Mouse (Mus musculus): Measurements from ENCODE around the gene Adgrg6. TPM values are rescaled to one million over a fixed set of nuclear protein-coding genes. Genes with fewer than 3 reads are reported as not detected.

Adgrg6 gene
- polyA plus RNA-seq, 1 experiment: 0.55 TPM

DNA sequence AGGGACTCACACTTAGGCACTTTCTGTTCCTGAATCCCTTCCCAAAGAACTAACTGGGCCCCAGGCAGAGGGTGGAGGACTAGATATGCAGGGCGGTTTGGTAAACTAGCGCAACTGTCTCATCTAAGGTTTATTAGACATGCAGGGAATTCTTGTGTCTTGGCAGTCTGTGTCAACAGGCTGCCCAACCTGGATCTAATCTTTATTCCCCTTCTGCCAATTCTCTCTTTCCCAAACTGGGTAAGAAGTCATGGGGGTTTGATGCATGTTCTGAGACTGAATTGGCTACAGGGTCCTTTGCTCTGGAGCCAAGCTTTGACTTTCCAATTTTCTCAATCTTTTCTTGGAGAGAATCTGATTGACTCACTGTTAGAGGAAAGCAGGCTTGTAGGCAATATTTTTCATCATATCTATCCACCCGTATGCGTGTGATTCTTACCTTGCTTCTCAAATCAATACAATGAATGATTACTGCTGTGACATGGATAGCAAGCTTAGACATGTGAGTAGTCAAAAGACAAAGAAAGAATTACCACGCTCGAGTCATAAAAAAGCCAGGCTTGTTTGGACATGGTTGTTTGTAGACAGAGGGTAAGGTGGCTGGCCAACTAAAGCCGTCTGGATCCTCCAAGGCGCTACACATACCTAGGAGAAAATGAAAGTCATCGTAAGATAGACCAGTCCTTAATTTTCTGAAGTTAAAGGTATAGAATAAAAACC, 104.4 kb downstream of the Adgrg6 start:
- H3K4me1 ChIP-seq (ENCODE audit: control insufficient read depth, insufficient read depth, low read length): no peaks in the 10 kb centered on the region
- WGBS: 91% methylated on average over 9 of the region's 9 CpGs
- TF ChIP-seq POLR2A (IDR thresholded peaks at IDR 0.05; ENCODE audit: borderline replicate concordance, control insufficient read depth, low read depth, low read length) (no peak), CTCF (IDR thresholded peaks at IDR 0.05; ENCODE audit: control insufficient read depth, insufficient read depth, low read length) (no peak)
- no peak overlapping the region for H3K4me3 ChIP-seq (replicated peaks; ENCODE audit: control insufficient read depth, low read depth, low read length)
- no peak overlapping the region for H3K27ac ChIP-seq (ENCODE audit: control insufficient read depth, insufficient read depth, low read depth, low read length, poor library complexity)

DNA sequence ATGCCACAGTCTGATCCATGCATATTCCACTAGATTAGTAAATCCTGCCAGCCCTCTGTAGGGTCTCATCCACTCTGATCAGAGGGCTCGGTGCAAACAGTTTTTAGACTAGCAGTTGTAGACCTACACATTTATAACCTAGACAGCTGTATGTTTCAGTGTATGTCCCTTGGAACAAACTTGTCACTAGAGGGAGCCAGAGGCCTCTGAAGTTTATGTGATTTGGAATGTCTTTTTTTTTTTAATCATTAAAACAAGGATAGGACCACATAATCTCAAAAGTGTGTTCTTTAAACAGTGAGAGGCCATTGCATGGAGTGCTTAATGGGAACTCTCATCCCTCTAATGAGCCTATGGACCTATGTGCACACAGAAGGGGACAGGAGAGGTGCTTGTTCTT, 141.4 kb downstream of the Adgrg6 start:
- Histone ChIP-seq H3K27ac (ENCODE audit: control insufficient read depth, insufficient read depth, low read depth, low read length, poor library complexity) (no peak overlapping the region), H3K4me3 (replicated peaks; ENCODE audit: control insufficient read depth, low read depth, low read length) (no peak overlapping the region), H3K4me1 (ENCODE audit: control insufficient read depth, insufficient read depth, low read length) (no peaks in the 10 kb centered on the region)
- WGBS: 51% methylated on average over 1 of the region's 1 CpGs
- TF ChIP-seq CTCF (IDR thresholded peaks at IDR 0.05; ENCODE audit: control insufficient read depth, insufficient read depth, low read length): no peak
- TF ChIP-seq POLR2A (IDR thresholded peaks at IDR 0.05; ENCODE audit: borderline replicate concordance, control insufficient read depth, low read depth, low read length): no peak

DNA sequence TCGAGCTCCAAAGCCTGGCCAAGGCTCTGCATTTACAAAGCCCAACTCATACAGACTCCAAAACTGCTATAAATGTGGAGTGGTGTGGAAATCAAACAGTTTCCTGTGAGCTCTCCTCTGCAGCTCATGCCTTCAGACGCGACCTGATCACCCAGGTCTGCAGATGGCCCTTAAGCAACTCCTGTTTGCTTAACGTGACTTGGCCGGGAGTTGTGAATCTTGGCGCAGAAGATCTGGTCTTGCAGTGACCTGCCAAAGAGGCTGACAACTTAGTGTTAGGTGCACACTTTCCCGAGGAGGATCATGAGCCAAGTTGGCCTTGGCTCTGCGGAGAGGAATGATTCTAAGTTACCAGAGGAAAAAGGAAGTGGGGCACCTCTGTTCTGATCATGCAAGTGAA, 143.7 kb downstream of the Adgrg6 start:
- H3K4me3 ChIP-seq (replicated peaks; ENCODE audit: control insufficient read depth, low read depth, low read length): no peak overlapping the region
- TF ChIP-seq CTCF (IDR thresholded peaks at IDR 0.05; ENCODE audit: control insufficient read depth, insufficient read depth, low read length): no peak
- TF ChIP-seq POLR2A (IDR thresholded peaks at IDR 0.05; ENCODE audit: borderline replicate concordance, control insufficient read depth, low read depth, low read length): no peak
- 35% methylated on average over 8 of the region's 8 CpGs for WGBS

DNA sequence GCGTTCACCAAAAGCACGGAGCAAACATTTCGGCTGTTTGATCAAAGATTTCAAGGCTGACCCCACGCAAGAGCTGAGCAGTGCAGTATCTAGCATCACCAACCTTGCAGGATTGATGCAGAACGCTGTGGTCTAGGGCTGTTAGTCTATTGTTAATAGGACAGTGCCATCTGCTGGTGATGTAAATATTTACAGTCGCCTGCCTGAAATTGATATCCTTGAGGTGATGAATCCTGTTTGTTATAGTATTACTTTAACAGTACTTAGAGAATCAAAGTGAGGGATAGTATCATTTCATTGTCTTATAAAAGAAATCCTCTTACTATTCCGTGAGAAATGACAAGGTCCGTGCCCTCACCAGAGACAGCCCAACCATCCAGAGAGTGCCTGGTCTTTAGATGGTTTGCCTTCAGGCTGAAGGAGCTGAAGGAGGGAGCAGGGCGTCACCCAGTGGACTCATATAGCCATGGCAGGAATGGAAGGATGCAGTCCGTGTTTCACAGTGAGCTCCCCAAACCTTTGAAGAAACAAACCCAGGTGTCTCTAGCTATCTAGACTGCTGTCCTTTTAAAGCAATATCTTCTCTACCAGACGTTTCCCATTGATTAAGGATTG, 154.3 kb downstream of the Adgrg6 start:
- WGBS: 15% methylated on average over 11 of the region's 11 CpGs
- H3K4me1 ChIP-seq (ENCODE audit: control insufficient read depth, insufficient read depth, low read length): no peaks in the 10 kb centered on the region
- H3K27ac ChIP-seq (ENCODE audit: control insufficient read depth, insufficient read depth, low read depth, low read length, poor library complexity): no peak overlapping the region
- no peak for TF ChIP-seq POLR2A (IDR thresholded peaks at IDR 0.05; ENCODE audit: borderline replicate concordance, control insufficient read depth, low read depth, low read length)
- peak; percentile 41; the same call in 1 of the 2 replicates for TF ChIP-seq CTCF (IDR thresholded peaks at IDR 0.05; ENCODE audit: control insufficient read depth, insufficient read depth, low read length)
- no peak overlapping the region for H3K4me3 ChIP-seq (replicated peaks; ENCODE audit: control insufficient read depth, low read depth, low read length)

More for the DNA sequence above, 143.7 kb downstream of the Adgrg6 start:
- H3K27ac ChIP-seq (ENCODE audit: control insufficient read depth, insufficient read depth, low read depth, low read length, poor library complexity): no peak overlapping the region
- no peaks in the 10 kb centered on the region for H3K4me1 ChIP-seq (ENCODE audit: control insufficient read depth, insufficient read depth, low read length)

DNA sequence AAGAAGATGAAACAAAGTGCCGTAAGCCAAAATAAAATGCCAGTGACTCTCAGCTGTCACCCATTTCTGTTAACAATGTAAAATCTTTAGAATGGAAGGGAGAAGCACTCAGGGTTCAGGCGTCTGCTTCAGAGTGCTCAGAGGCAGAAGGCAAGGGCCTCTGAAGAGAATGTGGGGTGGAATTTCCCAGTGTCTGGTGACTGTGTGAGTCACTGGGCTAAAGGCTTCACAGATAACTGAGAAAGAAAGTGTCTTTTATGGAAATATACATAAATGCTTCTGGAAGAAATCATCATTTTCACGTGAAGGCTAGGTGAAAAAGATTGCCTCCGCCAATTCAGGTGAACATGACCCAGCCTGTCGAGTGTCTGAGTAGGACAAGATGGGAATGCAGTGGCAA, 159.9 kb downstream of the Adgrg6 start:
- Histone ChIP-seq H3K4me1 (ENCODE audit: control insufficient read depth, insufficient read depth, low read length) (no peaks in the 10 kb centered on the region), H3K27ac (ENCODE audit: control insufficient read depth, insufficient read depth, low read depth, low read length, poor library complexity) (no peak overlapping the region), H3K4me3 (replicated peaks; ENCODE audit: control insufficient read depth, low read depth, low read length) (no peak overlapping the region)
- TF ChIP-seq CTCF (IDR thresholded peaks at IDR 0.05; ENCODE audit: control insufficient read depth, insufficient read depth, low read length): no peak
- WGBS: 79% methylated on average over 5 of the region's 5 CpGs

DNA sequence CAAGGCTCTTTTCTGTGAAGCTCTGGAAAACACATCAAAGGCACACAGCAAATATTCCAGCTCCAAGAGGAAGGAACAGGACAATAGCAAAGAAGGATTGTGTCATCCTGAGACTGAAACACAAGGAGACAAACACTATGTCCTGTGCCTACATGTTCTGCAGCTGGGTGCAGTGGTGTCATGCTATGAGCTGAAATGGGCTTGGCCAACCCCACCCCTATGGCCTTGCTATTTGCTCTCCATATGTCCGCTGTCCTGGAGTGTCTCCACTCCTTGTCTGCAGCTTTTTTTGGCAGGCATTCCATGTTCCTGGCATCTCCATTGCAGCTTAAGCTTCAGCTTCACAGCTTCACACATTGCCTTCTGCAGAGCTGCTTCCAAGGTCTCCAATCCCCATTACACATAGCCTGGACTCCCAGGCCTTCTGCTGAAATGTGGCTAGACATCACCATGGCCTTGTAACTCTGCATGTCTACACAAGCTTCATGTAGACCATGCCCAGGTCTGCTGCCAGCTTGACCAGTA, 180.3 kb downstream of the Adgrg6 start:
- WGBS: 79% methylated on average over 1 of the region's 1 CpGs
- TF ChIP-seq CTCF (IDR thresholded peaks at IDR 0.05; ENCODE audit: control insufficient read depth, insufficient read depth, low read length) (no peak), POLR2A (IDR thresholded peaks at IDR 0.05; ENCODE audit: borderline replicate concordance, control insufficient read depth, low read depth, low read length) (no peak)

DNA sequence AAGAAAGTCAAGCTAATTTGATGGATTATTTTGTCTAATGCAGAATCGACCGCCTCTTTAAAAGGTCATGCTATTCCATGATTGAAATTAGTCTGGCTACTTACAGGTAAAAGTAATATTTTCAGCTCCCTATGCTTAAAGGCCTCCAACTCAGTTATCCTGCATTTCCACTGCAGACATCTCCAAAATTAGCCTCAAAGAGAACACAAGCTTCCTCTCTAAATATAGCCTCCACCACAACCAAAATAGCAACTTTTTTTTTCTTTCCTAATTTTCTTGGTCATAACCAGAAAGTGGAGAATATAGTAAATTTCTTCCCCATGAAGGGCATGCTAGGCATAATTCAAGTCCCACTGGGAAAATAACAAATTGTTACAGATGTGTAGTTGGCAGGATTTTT, 182.2 kb downstream of the Adgrg6 start:
- Histone ChIP-seq H3K4me3 (replicated peaks; ENCODE audit: control insufficient read depth, low read depth, low read length) (no peak overlapping the region), H3K27ac (ENCODE audit: control insufficient read depth, insufficient read depth, low read depth, low read length, poor library complexity) (no peak overlapping the region), H3K4me1 (ENCODE audit: control insufficient read depth, insufficient read depth, low read length) (no peaks in the 10 kb centered on the region)
- TF ChIP-seq POLR2A (IDR thresholded peaks at IDR 0.05; ENCODE audit: borderline replicate concordance, control insufficient read depth, low read depth, low read length) (no peak), CTCF (IDR thresholded peaks at IDR 0.05; ENCODE audit: control insufficient read depth, insufficient read depth, low read length) (no peak)
- WGBS: 86% methylated on average over 2 of the region's 2 CpGs

More for the DNA sequence above, 180.3 kb downstream of the Adgrg6 start:
- no peak overlapping the region for H3K27ac ChIP-seq (ENCODE audit: control insufficient read depth, insufficient read depth, low read depth, low read length, poor library complexity)
- H3K4me1 ChIP-seq (ENCODE audit: control insufficient read depth, insufficient read depth, low read length): no peaks in the 10 kb centered on the region
- no peak overlapping the region for H3K4me3 ChIP-seq (replicated peaks; ENCODE audit: control insufficient read depth, low read depth, low read length)

DNA sequence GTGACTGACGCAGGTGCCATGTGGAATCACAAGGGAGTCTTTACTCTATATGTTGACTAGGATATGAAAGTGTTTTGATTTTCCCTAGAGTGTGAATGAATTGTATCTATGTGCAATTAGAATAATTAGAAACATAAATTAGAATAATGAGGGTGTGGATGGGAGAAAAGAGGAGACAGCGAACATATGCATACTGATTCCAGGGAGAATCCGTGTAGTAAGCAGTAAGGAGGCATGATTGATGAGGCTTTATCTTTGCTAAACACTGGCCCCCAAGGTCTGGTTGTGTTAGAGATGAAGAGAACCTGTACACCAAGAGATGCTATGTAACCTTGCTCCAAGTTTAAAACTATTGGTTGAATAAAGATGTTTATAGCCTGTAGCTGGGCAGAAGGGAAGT, 187.2 kb downstream of the Adgrg6 start:
- Histone ChIP-seq H3K4me3 (replicated peaks; ENCODE audit: control insufficient read depth, low read depth, low read length) (no peak overlapping the region), H3K27ac (ENCODE audit: control insufficient read depth, insufficient read depth, low read depth, low read length, poor library complexity) (no peak overlapping the region), H3K4me1 (ENCODE audit: control insufficient read depth, insufficient read depth, low read length) (no peaks in the 10 kb centered on the region)
- 82% methylated on average over 3 of the region's 3 CpGs for WGBS
- TF ChIP-seq POLR2A (IDR thresholded peaks at IDR 0.05; ENCODE audit: borderline replicate concordance, control insufficient read depth, low read depth, low read length) (no peak), CTCF (IDR thresholded peaks at IDR 0.05; ENCODE audit: control insufficient read depth, insufficient read depth, low read length) (no peak)

Other genes starting within 250 kb of the Adgrg6 start
- gene Vta1, start 159.9 kb upstream of the Adgrg6 start, polyA plus RNA-seq (2011; ENCODE audit: insufficient read depth, insufficient read length, low replicate concordance, missing spikeins): 24.7 and 27.5 TPM in 2 replicates
- not detected in 2 replicates for gene Nmbr, start 159.9 kb upstream of the Adgrg6 start, polyA plus RNA-seq (2011; ENCODE audit: insufficient read depth, insufficient read length, low replicate concordance, missing spikeins)
- not detected in 2 replicates for gene Gje1, start 172.6 kb upstream of the Adgrg6 start, polyA plus RNA-seq (2011; ENCODE audit: insufficient read depth, insufficient read length, low replicate concordance, missing spikeins)